Mouse (Mus musculus): ENCODE data around the gene Gp2.

DNA sequence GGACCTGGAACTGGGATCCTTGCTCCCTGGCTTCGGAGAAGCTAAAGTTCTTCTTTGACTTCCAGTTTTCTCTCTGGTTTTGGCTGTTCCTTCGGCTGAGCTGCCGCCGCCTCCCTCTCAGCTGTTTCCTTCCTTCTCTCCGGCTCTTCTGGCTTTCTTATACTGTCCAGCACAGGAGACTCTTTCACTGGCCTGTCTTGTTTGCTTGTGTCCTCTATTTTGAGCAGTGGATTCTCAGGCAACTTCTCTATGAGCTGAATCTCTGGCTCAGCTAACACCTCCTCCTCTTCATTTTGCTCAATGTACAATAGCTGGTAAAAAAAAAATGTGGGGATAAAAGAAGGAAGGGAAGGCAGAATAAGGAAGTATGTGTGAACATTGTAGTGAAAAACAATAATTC, 27.6 kb upstream of the Gp2 start:
- TF ChIP-seq CTCF (IDR thresholded peaks at IDR 0.05; ENCODE audit: extremely low read depth, insufficient read depth, insufficient read length, insufficient replicate concordance), result no peak
- no peak for TF ChIP-seq POLR2A (IDR thresholded peaks at IDR 0.05; ENCODE audit: low read depth, low read length)
